Mouse (Mus musculus): ENCODE results near the gene Trim10. TPM values are rescaled to one million over a fixed set of nuclear protein-coding genes. Genes with fewer than 3 reads are reported as not detected.
A peak's percentile ranks its signal among the peaks of the same experiment; 100 is the strongest.
"Not testable (repeated sequence)": the region's sequence is repeated elsewhere in the genome, so short reads cannot be mapped to it uniquely, and the experiment has no call there.

The Trim10 gene
- total and polyA plus RNA-seq, 3 experiments, result 0.13 to 2.1 (median 0.92) TPM

GRCm38 (mm10) chr17:36885132-36885790 lies 15.9 kb downstream of the Trim10 start:
- TF ChIP-seq CTCF (IDR thresholded peaks at IDR 0.05), result no peak
- no peak for TF ChIP-seq POLR2A (IDR thresholded peaks at IDR 0.05; ENCODE audit: insufficient read depth, low read depth, low read length)
- TF ChIP-seq EP300 (IDR thresholded peaks at IDR 0.05; ENCODE audit: insufficient read depth, low read depth, low read length), result no peak
- no peak overlapping the region for H3K9ac ChIP-seq (ENCODE audit: low read depth, low read length)
- DNase-seq, result no peak
- no peak overlapping the region for H3K4me3 ChIP-seq
- no peaks in the 10 kb centered on the region for H3K4me1 ChIP-seq (ENCODE audit: control insufficient read depth, insufficient read depth, low read length)
- 86% methylated on average over 12 of the region's 12 CpGs for WGBS
- no peaks in the 10 kb centered on the region for H3K27me3 ChIP-seq (ENCODE audit: control insufficient read depth, insufficient read depth, low read length)
- no peak overlapping the region for H3K27ac ChIP-seq
- no peaks in the 10 kb centered on the region for H3K36me3 ChIP-seq (ENCODE audit: control insufficient read depth, insufficient read depth, low read length)
- no peaks in the 10 kb centered on the region for H3K79me2 ChIP-seq (replicated peaks; ENCODE audit: control insufficient read depth, insufficient read depth, low read length)
- intact Hi-C loops (cut with DNase I), result no loop called here

- 74% methylated on average over 5 of the region's 5 CpGs for WGBS
These were observed 20.9 kb downstream of the Trim10 start, which contains the start of gene Trim40 for GRCm38 (mm10) chr17:36890073-36890903. Gene Trim40 (minus strand): TSS chr17:36890123.

DNA sequence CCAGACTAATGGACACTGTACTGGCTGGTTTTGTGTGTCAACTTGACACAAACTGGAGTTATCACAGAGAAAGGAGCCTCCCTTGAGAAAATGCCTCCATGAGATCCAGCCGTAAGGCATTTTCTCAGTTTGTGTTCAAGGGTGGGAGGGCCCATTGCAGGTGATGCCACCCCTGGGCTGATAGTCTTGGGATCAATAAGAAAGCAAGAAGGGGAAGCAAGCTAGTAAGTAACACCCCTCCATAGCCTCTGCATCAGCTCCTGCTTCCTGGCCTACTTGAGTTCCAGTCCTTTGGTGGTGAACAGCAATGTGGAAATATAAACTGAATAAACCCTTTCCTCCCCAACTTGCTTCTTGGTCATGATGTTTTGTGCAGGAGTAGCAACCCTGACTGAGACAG lies 22.1 kb downstream of the Trim10 start:
- WGBS, result 83% methylated on average over 1 of the region's 1 CpGs
- H3K36me3 ChIP-seq (ENCODE audit: control insufficient read depth, insufficient read depth, low read length); H3K4me1 ChIP-seq (ENCODE audit: control insufficient read depth, insufficient read depth, low read length); DNase-seq; H3K27ac ChIP-seq; H3K9ac ChIP-seq (ENCODE audit: low read depth, low read length); H3K79me2 ChIP-seq (replicated peaks; ENCODE audit: control insufficient read depth, insufficient read depth, low read length); H3K27me3 ChIP-seq (ENCODE audit: control insufficient read depth, insufficient read depth, low read length); H3K4me3 ChIP-seq: not testable (repeated sequence)
- intact Hi-C loops (cut with DNase I), result loop anchor here (5.0 kb wide), 2 partner anchors 156 to 311 kb away; partner anchors contain the start of genes Gabbr1 and Olfr94

More at GRCm38 (mm10) chr17:36890073-36890903, 20.9 kb downstream of the Trim10 start, which contains the start of gene Trim40:
- H3K4me1 ChIP-seq (ENCODE audit: control insufficient read depth, insufficient read depth, low read length), result no peaks in the 10 kb centered on the region
- no peaks in the 10 kb centered on the region for H3K36me3 ChIP-seq (ENCODE audit: control insufficient read depth, insufficient read depth, low read length)
- H3K79me2 ChIP-seq (replicated peaks; ENCODE audit: control insufficient read depth, insufficient read depth, low read length), result no peaks in the 10 kb centered on the region
- TF ChIP-seq CTCF (IDR thresholded peaks at IDR 0.05) (no peak), EP300 (IDR thresholded peaks at IDR 0.05; ENCODE audit: insufficient read depth, low read depth, low read length) (no peak), POLR2A (IDR thresholded peaks at IDR 0.05; ENCODE audit: insufficient read depth, low read depth, low read length) (no peak)
- DNase-seq, result no peak
- H3K27ac ChIP-seq, result no peak within 1 kb of the TSS
- no peak within 1 kb of the TSS for H3K9ac ChIP-seq (ENCODE audit: low read depth, low read length)
- intact Hi-C loops (cut with DNase I), result loop anchor here (5.0 kb wide), 2 partner anchors 157 to 312 kb away; partner anchors contain the start of genes Gabbr1 and Olfr94
- H3K27me3 ChIP-seq (ENCODE audit: control insufficient read depth, insufficient read depth, low read length), result no peaks in the 10 kb centered on the region
- no peak within 1 kb of the TSS for H3K4me3 ChIP-seq

DNA sequence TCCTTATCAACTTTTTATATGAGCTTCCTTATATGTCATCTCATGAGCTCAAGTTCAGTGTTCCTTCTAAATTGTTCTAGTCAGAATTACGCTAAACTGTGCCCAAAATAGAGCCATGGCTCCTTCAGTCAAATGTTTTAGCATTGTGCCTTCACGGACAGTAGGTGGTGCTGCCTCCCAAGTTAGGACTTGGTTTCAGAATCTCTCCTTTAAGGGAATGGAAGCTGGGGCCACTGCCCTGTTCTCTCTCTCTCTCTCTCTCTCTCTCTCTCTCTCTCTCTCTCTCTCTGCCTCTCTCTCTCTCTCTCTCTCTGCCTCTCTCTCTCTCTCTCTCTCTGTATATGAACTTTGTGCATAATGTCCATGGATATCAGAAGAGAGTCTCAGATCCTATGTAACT lies 23.0 kb downstream of the Trim10 start:
- DNase-seq, result peak in 1 of 2 experiments; percentile 33
- H3K79me2 ChIP-seq (replicated peaks; ENCODE audit: control insufficient read depth, insufficient read depth, low read length), result no peaks in the 10 kb centered on the region
- intact Hi-C loops (cut with DNase I), result loop anchor here (1.0 to 5.0 kb wide), 3 partner anchors 20 to 310 kb away; partner anchors contain the start of genes Gabbr1 and Olfr94
- H3K9ac ChIP-seq (ENCODE audit: low read depth, low read length), result no peak overlapping the region
- peak; percentile 73 for TF ChIP-seq CTCF (IDR thresholded peaks at IDR 0.05)
- TF ChIP-seq POLR2A (IDR thresholded peaks at IDR 0.05; ENCODE audit: insufficient read depth, low read depth, low read length), result no peak
- H3K4me3 ChIP-seq, result no peak overlapping the region
- WGBS, result 3% methylated on average over 2 of the region's 2 CpGs
- H3K27me3 ChIP-seq (ENCODE audit: control insufficient read depth, insufficient read depth, low read length), result no peaks in the 10 kb centered on the region
- H3K27ac ChIP-seq, result no peak overlapping the region
- H3K4me1 ChIP-seq (ENCODE audit: control insufficient read depth, insufficient read depth, low read length), result no peaks in the 10 kb centered on the region
- no peaks in the 10 kb centered on the region for H3K36me3 ChIP-seq (ENCODE audit: control insufficient read depth, insufficient read depth, low read length)

GRCm38 (mm10) chr17:36893387-36893786 lies 24.0 kb downstream of the Trim10 start:
- Histone ChIP-seq H3K4me1 (ENCODE audit: control insufficient read depth, insufficient read depth, low read length) (no peaks in the 10 kb centered on the region), H3K79me2 (replicated peaks; ENCODE audit: control insufficient read depth, insufficient read depth, low read length) (no peaks in the 10 kb centered on the region), H3K27me3 (ENCODE audit: control insufficient read depth, insufficient read depth, low read length) (no peaks in the 10 kb centered on the region), H3K27ac (no peak overlapping the region), H3K9ac (ENCODE audit: low read depth, low read length) (no peak overlapping the region), H3K36me3 (ENCODE audit: control insufficient read depth, insufficient read depth, low read length) (no peaks in the 10 kb centered on the region), H3K4me3 (no peak overlapping the region)
- no peak for DNase-seq
- no peak for TF ChIP-seq EP300 (IDR thresholded peaks at IDR 0.05; ENCODE audit: insufficient read depth, low read depth, low read length)
- no peak for TF ChIP-seq POLR2A (IDR thresholded peaks at IDR 0.05; ENCODE audit: insufficient read depth, low read depth, low read length)
- no peak for TF ChIP-seq CTCF (IDR thresholded peaks at IDR 0.05)
- 38% methylated on average over 5 of the region's 5 CpGs for WGBS
- intact Hi-C loops (cut with DNase I), result loop anchor here (5.0 kb wide), 2 partner anchors 154 to 309 kb away; partner anchors contain the start of genes Gabbr1 and Olfr94

GRCm38 (mm10) chr17:36896583-36896982 lies 27.2 kb downstream of the Trim10 start:
- TF ChIP-seq CTCF (IDR thresholded peaks at IDR 0.05) (peak; percentile 86), POLR2A (IDR thresholded peaks at IDR 0.05; ENCODE audit: insufficient read depth, low read depth, low read length) (no peak)
- DNase-seq, result no peak
- no peak overlapping the region for H3K27ac ChIP-seq
- no peak overlapping the region for H3K4me3 ChIP-seq
- H3K79me2 ChIP-seq (replicated peaks; ENCODE audit: control insufficient read depth, insufficient read depth, low read length), result no peaks in the 10 kb centered on the region
- WGBS, result 93% methylated on average over 1 of the region's 1 CpGs
- no peak overlapping the region for H3K9ac ChIP-seq (ENCODE audit: low read depth, low read length)
- H3K36me3 ChIP-seq (ENCODE audit: control insufficient read depth, insufficient read depth, low read length), result no peaks in the 10 kb centered on the region
- H3K27me3 ChIP-seq (ENCODE audit: control insufficient read depth, insufficient read depth, low read length), result no peaks in the 10 kb centered on the region
- no peaks in the 10 kb centered on the region for H3K4me1 ChIP-seq (ENCODE audit: control insufficient read depth, insufficient read depth, low read length)
- intact Hi-C loops (cut with DNase I), result no loop called here

All from heart, adult 2 months (tissue).